In the genomic region with DNA sequence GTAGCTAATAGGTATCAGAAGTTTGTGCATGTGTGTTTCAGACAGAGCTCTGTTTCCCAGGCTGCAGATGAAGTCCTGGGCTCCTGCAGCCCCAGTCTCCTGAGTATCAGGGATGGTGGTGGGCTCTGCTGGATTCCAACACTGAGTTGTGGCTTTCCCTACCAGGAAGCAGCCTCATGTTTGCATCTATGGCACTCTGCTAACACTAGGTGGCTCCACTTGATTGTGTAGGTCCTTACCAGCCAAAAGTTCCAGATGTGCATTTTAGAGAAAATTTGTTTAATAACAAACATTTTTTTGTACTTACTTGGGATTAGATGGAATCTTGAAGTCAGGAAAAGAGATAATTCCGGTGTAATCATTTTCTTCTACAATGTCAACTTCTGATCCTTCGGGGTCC, we compare ENCODE assay signal across 8 mouse cellular contexts. TPM values are rescaled to one million over a fixed set of nuclear protein-coding genes. Genes with fewer than 3 reads are reported as not detected.
A peak's percentile ranks its signal among the peaks of the same experiment; 100 is the strongest.
DNase-seq lines count a peak whose midpoint lies in the region; ATAC-seq and TF ChIP-seq lines count a peak whose summit lies in the region.

No protein-coding gene starts in this region.

- H3K36me3 ChIP-seq in spleen, adult 2 months (ENCODE audit: control insufficient read depth, insufficient read depth, low read length): no peaks in the 10 kb centered on the region
- H3K36me3 ChIP-seq in midbrain, embryonic 16.5 days (ENCODE audit: control insufficient read depth, insufficient read depth, low read length): no peaks in the 10 kb centered on the region

- no peak overlapping the region for H3K27ac ChIP-seq in gastrocnemius, adult 2 months
- no peak overlapping the region for H3K27ac ChIP-seq in spleen, adult 2 months (ENCODE audit: insufficient read depth, low read length)
- H3K27ac ChIP-seq in midbrain, embryonic 16.5 days (ENCODE audit: low read length): no peak overlapping the region

- H3K4me1 ChIP-seq in spleen, adult 2 months (ENCODE audit: control insufficient read depth, insufficient read depth, insufficient read length): no peaks in the 10 kb centered on the region
- no peaks in the 10 kb centered on the region for H3K4me1 ChIP-seq in lung, adult 2 months (ENCODE audit: control insufficient read depth, insufficient read depth, low read length)
- no peaks in the 10 kb centered on the region for H3K4me1 ChIP-seq in midbrain, embryonic 16.5 days (ENCODE audit: control insufficient read depth, insufficient read depth, low read length)

- WGBS in spleen, adult 2 months: 67% methylated on average over 2 of the region's 2 CpGs
- WGBS in lung, adult 2 months: 55% methylated on average over 2 of the region's 2 CpGs
- 83% methylated on average over 2 of the region's 2 CpGs for WGBS in midbrain, embryonic 16.5 days

- H3K9me3 ChIP-seq in midbrain, embryonic 16.5 days (replicated peaks; ENCODE audit: control insufficient read depth, low read length, poor library complexity, severe bottlenecking): no peaks in the 10 kb centered on the region

- no peak for DNase-seq in gastrocnemius, adult 2 months
- no peak for DNase-seq in gastrocnemius, postnatal 36 days
- peak; percentile 8 to 15 for DNase-seq in spleen, adult 2 months (ENCODE audit: low read depth in 1 of 2, low spot score in 2 of 2)
- DNase-seq in spleen, postnatal 14 days (ENCODE audit: low spot score in 2 of 2): no peak
- DNase-seq in embryo, embryonic 9.5 days (ENCODE audit: extremely low spot score): peak; percentile 14
- no peak for DNase-seq in lung, adult 2 months
- DNase-seq in right cerebral cortex, postnatal 25 days: no peak

- TF ChIP-seq POLR2A in spleen, adult 2 months (IDR thresholded peaks at IDR 0.05; ENCODE audit: low read depth, low read length): no peak
- no peak for TF ChIP-seq POLR2A in lung, adult 2 months (IDR thresholded peaks at IDR 0.05; ENCODE audit: borderline replicate concordance, extremely low read depth, low read depth, low read length)

- ATAC-seq in midbrain, embryonic 16.5 days: no peak

- H3K4me2 ChIP-seq in midbrain, embryonic 16.5 days (ENCODE audit: low read length): no peak overlapping the region

- no peak overlapping the region for H3K4me3 ChIP-seq in gastrocnemius, adult 2 months
- H3K4me3 ChIP-seq in spleen, adult 2 months (ENCODE audit: extremely low read depth, insufficient read depth, insufficient read length): no peak overlapping the region
- no peak overlapping the region for H3K4me3 ChIP-seq in lung, adult 2 months (replicated peaks; ENCODE audit: extremely low read depth, low read depth, low read length)
- no peak overlapping the region for H3K4me3 ChIP-seq in midbrain, embryonic 16.5 days (ENCODE audit: low read depth, low read length)

- peak; percentile 70 for TF ChIP-seq CTCF in gastrocnemius, adult 2 months (IDR thresholded peaks at IDR 0.05)
- peak; percentile 38; the same call in 1 of the 2 replicates for TF ChIP-seq CTCF in spleen, adult 2 months (IDR thresholded peaks at IDR 0.05; ENCODE audit: extremely low read depth, insufficient read depth, insufficient read length, insufficient replicate concordance)
- TF ChIP-seq CTCF in lung, adult 2 months (IDR thresholded peaks at IDR 0.05; ENCODE audit: insufficient read depth, low read length): peak; percentile 46; the same call in 1 of the 2 replicates

- intact Hi-C loops in gastrocnemius, adult 2 months (cut with DNase I): no loop called here
- intact Hi-C loops in gastrocnemius, postnatal 36 days (cut with DNase I): loop anchor here (5.0 kb wide), 1 partner anchor 62 kb away; a partner anchor contains a TSS

- H3K9ac ChIP-seq in midbrain, embryonic 16.5 days (ENCODE audit: low read depth, low read length): no peak overlapping the region

- H3K27me3 ChIP-seq in spleen, adult 2 months (ENCODE audit: control insufficient read depth, insufficient read depth, low read length): no peaks in the 10 kb centered on the region
- no peaks in the 10 kb centered on the region for H3K27me3 ChIP-seq in midbrain, embryonic 16.5 days (ENCODE audit: control insufficient read depth, insufficient read depth, low read depth, low read length)

RNA-seq across cellular contexts. Expression of a gene that starts 16.3 kb away (rescaled TPM):
- total RNA-seq in gastrocnemius, adult 2 months (2021): not detected
- total RNA-seq in gastrocnemius, postnatal 36 days (2021): under 1 TPM in 1 of 2 experiments, not detected in 1; 0.15 TPM
- polyA plus RNA-seq in spleen, adult 2 months (2012; rRNA removed): not detected in 2 replicates
- polyA plus RNA-seq in lung, adult 2 months (2012; rRNA removed): 106 and 168 TPM in 2 replicates
- polyA plus RNA-seq in midbrain, embryonic 16.5 days (2015; fragmentation: Nextera tagmentation; extraction: Ambion mirVana): 1.1 TPM in 2 replicates

RNA-seq across cellular contexts. Expression of a gene that starts 56.4 kb away (rescaled TPM):
- not detected for total RNA-seq in gastrocnemius, adult 2 months (2021)
- under 1 TPM in 1 of 2 experiments, not detected in 1; 0.15 TPM for total RNA-seq in gastrocnemius, postnatal 36 days (2021)
- polyA plus RNA-seq in spleen, adult 2 months (2012; rRNA removed): 0.25 and 0.40 TPM in 2 replicates
- polyA plus RNA-seq in lung, adult 2 months (2012; rRNA removed): 0.80 and 1.3 TPM in 2 replicates
- polyA plus RNA-seq in midbrain, embryonic 16.5 days (2015; fragmentation: Nextera tagmentation; extraction: Ambion mirVana): 0.41 and 0.80 TPM in 2 replicates

Comparison
In these comparisons a context has a peak if more than half of its experiments do, and no peak if none do; other contexts are left out.
1. DNase-seq: peak in spleen, adult 2 months (2 of 2) and embryo, embryonic 9.5 days (single experiment); none in gastrocnemius, adult 2 months (single experiment), gastrocnemius, postnatal 36 days (0 of 2), spleen, postnatal 14 days (0 of 2), lung, adult 2 months (single experiment) and right cerebral cortex, postnatal 25 days (single experiment).
2. RNA of a gene that starts 16.3 kb away (polyA plus RNA-seq): 106 to 168 TPM in lung, adult 2 months; 1.1 TPM in midbrain, embryonic 16.5 days and not detected in spleen, adult 2 months; every median in the first group is over 10 times any median in the second.
3. Peak in every context shown above with its lines, with median percentiles within 50 percentile points of each other: CTCF ChIP-seq.